Mouse (Mus musculus) small intestine, adult 2 months (tissue): ENCODE measurements at regions not wholly inside any gene's neighbourhood (a gene's known extent, or its start where the extent isn't known, plus 50 kb on each side); places are given as distances from the start of the nearest gene placed in this dataset.
"Not testable (repeated sequence)": the region's sequence is repeated elsewhere in the genome, so short reads cannot be mapped to it uniquely, and the experiment has no call there.

Experiments used
- CTCF ChIP-seq: fragments of 200-500 bp; IDR thresholded peaks from 2 replicates; pipeline ENCODE4 v1.5.1; 2012; ENCODE audit warnings: low read depth, mild to moderate bottlenecking, control low read depth, inconsistent platforms, low read length, moderate library complexity, mixed read lengths; ENCODE audit not compliant: insufficient replicate concordance, insufficient read length; ENCODE audit errors: extremely low read depth
- POLR2A ChIP-seq: fragments of 200-500 bp; IDR thresholded peaks from 2 replicates; pipeline ENCODE4 v1.6.1; 2012; ENCODE audit warnings: low read depth, mild to moderate bottlenecking, control low read depth, inconsistent platforms, low read length, moderate library complexity

GRCm38 (mm10) chr10:114143345-114143744 lies 658.8 kb downstream of the Trhde start:
- TF ChIP-seq POLR2A, CTCF: not testable (repeated sequence)
